Mouse (Mus musculus): ENCODE data around the gene Dnajc21.

Dnajc21 gene

DNA sequence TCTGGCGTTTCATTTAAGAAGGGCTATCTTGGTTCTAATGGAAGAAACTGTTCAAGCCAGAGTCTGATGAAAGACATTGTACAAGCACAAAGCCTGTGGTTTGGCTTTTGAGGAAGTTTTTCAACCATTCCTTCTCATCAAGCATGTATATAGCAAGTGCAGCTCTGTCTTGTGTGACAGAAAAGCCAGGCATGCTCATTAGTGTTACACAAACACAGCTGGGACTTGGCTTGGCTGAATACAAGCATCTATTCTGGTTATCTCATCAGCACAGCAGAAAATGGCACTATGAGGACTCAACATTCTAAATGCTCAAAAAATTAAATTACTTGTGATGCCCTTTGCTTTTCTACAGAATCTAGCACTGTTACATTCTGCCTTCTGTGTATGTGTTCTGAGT, 33.4 kb downstream of the Dnajc21 start:
- no peak for DNase-seq

GRCm38 (mm10) chr15:10426545-10427266, 43.6 kb downstream of the Dnajc21 start:
- no peak for DNase-seq

DNA sequence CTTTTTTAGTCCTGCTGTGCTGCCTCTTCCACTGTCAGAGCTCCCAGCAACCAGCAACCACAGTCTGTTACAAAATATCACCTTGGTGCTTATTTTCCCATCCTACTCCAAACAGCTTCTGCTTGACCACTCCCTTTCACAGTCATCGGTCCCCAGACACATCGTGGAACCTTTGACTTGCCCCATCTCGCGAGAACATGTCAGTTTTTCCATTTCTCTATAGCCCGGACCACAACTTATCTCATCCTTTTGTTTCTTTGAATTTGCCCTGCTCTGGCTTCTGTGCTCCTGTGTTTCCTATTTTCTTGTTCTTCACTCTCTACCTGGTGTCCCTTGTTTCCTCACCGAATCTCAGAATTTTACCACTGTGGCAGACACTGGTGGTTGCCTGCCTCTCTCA, 44.2 kb downstream of the Dnajc21 start:
- no peak for DNase-seq

DNA sequence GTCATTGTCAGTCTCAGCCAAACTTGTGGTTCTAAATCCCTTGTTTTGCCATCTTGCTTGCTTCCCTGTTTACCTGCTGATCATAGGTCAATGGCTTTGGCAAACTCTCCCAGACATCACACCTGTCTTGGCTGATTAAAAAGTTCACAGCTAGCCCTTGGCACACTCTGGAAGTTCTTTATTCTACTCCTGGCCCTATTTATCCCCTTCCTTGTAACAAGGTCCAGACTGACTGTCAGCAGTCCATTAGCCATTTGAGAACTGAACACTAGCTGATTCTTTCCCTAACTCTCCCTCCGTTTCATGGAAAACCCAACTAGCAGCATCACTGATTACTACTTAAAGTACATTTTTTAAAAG, 48.6 kb downstream of the Dnajc21 start:
- DNase-seq, result no peak

DNA sequence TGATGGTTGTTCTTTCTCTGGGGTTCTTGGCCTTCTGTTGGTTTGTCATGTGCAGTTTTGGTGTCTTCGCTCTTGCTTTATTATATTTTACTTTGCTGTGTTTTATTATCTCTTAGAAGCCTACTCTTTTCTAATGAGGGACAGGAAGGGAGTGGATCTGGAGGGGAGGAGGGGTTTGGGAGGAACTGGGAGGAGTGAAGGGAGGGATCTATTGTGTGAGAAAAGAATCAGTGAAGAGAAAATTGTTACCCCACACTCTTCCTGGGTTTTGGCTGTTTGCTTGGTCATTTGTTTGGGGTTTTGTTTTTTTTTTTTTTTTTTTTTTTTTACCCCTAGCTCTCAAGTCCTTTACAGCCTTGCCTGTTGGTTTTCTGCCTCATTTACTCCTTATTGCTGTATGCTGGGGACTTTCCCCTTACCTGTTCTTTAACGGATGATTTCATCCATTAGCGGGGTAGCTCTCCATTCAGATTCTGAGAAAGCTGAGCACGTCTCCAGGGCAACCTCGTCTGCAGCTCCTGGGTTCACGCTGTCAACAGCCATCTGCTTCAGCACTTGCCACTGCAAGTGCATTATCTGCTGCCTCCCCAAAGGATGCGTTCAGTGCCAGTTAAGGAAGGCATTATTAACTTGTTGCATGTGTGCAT, 49.1 kb downstream of the Dnajc21 start:
- no peak for DNase-seq

GRCm38 (mm10) chr15:10413656-10414055, 56.7 kb downstream of the Dnajc21 start:
- no peak for DNase-seq

- no peak for DNase-seq
Measured at GRCm38 (mm10) chr15:10410881-10411280, 59.4 kb downstream of the Dnajc21 start.

GRCm38 (mm10) chr15:10409842-10410241, 60.5 kb downstream of the Dnajc21 start:
- no peak for DNase-seq

- DNase-seq, result peak; percentile 9
Measured at GRCm38 (mm10) chr15:10400415-10400814, 69.9 kb downstream of the Dnajc21 start.

DNA sequence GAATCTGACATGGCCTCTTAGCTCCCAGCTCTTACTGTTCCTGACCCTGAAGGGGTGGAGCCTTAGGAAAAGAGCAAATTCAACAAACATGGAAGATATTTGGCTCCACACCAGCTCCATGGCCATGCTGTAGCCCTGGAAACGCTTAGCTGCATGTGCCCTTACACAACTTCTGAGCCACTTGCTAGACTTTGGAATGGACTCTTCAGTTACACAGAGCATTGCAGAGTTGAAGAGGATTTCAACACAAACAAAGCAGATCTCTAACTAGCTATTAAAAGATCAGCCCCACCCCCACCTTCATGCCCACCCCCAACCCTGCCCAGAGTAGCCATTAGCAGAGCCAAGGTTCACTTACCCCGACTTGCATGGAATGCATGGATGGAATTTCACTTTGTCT, 70.5 kb downstream of the Dnajc21 start:
- DNase-seq, result peak; percentile 91

All from kidney, adult 11 months (tissue).